Mouse (Mus musculus): ENCODE results near the gene Dicer1. TPM values are rescaled to one million over a fixed set of nuclear protein-coding genes. Genes with fewer than 3 reads are reported as not detected.
"Not testable (repeated sequence)": the region's sequence is repeated elsewhere in the genome, so short reads cannot be mapped to it uniquely, and the experiment has no call there.

The Dicer1 gene
- total RNA-seq, 2 experiments from 2014 or later: 20.5 to 21.6 TPM

DNA sequence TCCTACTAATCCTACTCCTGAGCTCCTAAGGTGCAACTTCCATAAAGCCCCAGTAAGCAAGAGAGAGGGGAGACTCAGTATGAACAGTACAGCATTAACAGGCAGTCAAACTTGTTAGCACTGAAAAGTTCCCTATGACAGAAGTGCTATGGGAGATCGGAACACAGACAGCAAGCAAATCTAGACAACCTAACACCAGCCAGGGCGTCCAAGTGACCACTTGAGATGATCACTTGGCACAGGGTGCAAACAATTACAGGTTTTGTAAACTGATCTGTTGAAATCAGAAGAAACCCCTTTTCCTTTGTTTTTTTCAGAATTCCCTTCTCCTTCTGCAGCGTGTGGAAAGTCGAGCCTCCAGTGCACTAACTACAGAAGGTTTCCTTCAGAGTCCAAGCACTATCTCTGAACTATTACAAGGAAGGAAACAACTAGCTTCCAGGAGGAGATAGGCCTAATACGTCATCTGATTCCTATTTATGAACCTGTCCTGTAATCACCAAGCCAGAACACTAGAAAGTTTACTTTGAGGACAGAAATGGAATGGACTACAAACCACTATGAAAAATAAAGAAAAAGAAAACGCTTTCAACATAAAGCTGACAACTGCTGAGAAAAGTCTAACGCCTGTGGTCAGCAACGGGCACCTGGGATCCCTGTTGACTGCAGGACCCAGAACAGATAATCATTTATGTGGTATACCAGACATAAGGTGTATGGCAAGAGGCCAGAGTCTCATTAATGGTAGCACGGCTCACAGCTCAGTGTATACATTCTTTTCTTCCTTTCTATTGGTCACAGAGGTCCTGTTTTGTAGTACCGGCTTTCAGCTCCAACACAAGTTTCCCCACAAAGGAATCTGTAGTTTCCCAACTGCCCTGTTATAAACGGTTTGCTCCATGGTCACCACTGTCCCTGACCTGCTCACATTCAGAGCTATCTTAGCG is 10.6 kb downstream of the Dicer1 start:
- peak in 1 of 2 experiments; percentile 22 for DNase-seq

DNA sequence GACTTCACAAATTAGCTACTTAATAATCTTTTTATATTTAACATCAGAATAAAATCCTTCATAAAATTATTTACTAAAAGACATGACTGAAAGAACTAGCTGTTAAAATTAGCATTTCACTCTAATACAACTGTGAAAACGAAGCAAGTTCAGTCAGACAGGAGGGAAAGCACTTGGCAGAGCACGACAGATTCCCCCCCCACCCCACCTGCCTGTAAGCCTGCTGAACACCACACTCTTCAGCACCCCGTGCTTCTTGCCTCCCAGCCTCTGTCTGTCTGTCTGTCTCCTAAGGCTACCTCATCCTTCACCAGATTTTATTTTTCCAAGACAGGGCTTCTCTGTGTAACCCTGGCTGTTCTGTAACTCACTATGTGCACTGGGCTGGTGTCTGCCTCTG is 12.8 kb downstream of the Dicer1 start:
- no peak for DNase-seq

DNA sequence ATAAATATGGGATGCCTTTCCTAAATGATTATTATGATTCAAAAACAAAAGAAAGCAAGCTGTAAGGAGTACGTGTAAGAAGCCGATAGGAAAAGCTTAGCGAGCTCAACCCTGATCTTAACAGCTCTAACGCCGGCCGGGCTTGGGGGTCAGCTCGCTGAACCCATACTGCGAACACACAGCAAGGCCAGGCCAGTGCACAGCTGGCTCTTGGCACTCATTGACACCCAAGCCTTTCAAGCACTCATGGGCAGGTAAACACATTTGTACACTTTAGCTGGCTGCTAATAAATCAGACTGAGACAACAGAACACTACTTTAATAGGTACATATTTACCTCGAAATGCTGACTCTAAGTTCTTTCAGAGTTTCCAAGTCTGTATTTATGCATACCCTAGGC is 13.3 kb downstream of the Dicer1 start:
- DNase-seq: no peak

DNA sequence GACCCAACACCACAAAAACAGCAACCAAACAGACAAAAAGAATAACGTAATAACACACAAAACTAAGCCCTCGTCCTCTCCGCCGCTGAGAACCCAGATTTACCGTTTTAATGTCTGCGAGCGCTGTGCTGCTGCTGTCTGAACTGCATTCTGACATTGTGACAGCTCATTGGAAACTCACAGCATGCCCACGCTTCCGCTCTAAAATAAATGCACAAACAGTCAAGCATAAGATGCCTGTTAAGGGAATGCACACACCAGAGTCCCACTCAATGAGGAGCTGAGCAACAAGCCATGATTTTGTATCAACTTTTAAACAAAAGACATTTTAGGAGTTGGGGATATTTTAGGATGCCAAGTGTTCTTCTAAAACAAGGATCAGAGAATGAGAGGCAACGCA is 14.1 kb downstream of the Dicer1 start:
- no peak for DNase-seq

DNA sequence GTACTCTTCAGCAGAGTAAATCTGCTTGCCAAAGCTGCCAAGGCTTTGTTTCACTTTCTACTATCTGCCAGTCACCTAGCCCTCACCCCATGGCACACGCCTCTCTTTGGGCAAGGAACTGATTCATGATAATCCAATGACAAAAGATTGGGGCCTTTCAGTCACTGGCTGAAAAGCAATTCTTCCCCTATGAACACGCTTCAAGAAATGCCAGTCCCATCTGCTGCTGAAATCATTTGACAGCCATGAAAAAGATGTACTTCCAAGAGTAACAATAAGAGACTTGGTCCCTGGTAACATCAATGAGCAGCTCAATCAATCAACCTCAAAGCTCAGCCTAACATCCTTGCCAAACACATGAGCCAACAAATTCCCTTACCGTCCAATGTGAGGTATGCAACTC is 15.8 kb downstream of the Dicer1 start:
- DNase-seq: no peak

DNA sequence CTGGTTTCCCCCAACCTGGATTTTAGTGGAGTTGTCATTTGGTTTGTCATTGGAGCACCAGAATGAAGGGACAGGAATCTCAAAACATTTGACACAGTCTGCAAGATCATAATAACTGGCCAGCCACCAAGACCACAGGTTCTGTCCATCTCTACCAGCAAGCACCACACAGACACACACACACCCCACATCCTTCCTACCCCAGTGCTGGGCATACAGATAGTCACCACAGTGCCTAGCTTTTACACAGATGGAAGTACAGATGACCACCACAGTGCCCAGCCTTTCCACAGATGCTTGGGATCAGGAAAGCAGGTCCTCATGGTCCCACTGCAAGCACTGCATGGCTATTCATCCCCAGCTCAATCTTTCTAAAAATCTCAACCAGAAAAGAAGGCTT is 18.6 kb downstream of the Dicer1 start:
- no peak for DNase-seq

DNA sequence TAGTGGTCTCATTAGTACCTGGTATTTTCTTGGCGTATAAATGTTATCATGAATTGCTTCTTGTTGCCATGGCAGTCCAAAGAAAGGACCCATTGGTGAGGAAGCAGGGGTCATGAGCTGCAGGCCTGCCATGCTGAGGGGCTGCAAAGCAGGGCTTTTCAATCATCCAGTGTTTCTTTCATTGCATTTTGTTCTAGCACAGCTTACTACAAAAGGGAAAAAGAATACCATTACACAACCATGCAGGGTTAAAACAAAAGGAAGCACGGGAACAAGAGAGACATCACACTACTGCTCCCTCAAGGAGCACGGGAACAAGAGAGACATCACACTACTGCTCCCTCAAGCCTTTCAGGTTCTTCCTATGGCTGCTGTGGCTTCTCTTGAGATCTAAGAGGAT is 20.0 kb downstream of the Dicer1 start:
- no peak for DNase-seq

DNA sequence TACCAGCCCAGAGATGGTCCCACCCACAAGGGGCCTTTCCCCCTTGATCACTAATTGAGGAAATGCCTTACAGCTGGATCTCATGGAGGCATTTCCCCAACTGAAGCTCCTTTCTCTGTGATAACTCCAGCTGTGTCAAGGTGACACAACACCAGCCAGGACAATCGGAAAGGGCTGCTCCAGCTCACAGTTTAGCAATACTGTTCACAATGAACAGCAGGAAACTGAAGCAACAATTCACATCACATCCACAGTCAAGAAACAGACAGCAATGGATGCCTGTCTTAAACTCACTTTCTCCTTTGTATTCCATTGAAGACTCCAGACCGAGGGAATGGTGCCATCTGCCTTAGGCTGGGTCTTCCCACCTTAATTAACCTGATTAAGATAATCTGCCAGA is 25.3 kb downstream of the Dicer1 start:
- DNase-seq: not testable (repeated sequence)

DNA sequence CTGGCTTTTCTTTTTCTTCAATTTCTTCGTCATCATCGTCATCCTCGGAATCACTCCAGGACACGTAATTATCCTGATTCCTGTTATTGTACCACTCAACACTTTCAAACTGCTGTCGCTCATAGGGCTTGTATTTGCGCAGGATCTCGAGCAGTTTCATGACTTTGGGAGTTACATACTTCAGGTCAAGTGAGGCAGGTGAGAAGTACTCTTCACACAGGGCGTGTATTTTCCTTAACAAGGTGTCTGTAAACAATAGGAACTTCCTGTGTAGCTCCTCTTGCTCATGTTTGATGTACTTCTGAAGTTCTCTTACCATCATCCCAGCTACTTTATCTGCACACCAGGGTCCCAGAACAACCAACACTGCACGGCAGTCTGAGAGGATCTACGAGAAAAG is 29.7 kb downstream of the Dicer1 start:
- no peak for DNase-seq

DNA sequence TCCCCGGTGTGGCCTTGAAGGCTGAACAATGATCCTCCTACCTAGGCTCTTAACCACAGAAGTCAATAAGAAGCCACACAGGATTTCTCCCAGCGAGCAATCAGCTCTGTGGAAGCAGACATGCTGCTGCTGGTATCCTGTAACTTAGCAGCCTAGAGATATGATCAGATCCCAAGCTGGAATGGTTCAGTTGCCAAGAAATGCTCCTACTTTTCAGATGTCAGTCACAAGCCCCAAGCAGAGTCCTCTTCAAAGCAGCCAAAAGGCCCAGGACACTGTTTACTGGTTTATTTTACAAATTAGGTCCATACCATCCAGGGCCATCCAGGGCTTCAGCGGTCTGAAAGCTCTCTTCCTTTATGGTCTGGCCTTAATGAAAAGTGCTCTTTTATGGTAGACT is 30.7 kb downstream of the Dicer1 start:
- no peak for DNase-seq

DNA sequence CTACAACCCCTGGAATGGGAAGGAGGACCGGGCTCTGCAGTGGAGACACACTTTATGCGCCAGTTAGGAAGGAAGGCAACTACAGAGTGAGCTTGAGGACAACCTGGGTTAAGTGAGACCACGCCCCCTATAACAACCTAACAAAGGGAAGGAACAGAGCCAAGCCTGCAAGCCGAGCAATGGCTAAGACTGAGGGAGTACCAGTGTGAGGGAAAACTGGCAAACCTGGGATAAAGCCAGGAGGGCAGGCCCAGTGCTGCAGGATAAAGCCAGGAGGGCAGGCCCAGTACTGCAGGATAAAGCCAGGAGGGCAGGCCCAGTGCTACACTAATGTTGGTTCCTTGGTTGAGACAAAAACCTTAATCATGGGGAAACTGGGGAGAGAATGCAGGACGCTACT is 32.8 kb downstream of the Dicer1 start:
- DNase-seq: no peak

DNA sequence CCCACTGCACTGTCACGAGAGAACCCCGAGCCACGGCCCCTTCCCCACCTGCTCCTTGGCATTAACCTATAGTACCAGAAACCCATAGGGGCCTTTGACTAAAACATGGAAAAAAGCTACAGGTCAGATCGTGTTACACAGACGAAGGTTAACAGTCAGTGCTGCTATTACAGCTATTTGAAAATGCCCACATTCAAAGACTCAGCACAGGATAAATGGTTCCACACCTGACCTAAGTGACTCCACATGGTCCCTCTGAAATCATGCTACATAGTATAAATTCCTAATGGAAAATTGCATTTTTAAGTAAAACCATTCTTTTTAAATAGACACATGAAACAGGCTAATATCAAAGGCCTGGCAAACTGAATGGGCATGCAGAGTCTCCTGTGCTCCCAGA is 35.3 kb downstream of the Dicer1 start:
- DNase-seq: no peak

DNA sequence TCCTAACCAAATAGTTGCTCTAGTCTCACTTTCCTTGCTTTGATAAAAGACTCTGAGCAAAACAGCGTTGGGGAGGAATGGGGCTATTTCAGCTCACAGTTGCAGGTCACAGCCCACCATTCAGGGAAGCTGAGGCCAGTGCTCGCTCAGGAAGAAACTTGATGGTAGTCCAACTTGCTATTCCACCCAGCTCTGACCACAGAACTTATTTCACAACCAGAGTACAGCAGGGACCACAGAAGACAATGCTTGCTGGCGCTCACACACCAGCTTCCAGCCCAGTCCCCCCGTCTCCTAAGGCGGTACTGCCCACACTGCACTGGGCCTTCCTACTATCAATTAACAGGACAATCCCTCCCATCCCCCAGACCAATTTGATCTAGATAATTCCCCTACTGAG is 36.3 kb downstream of the Dicer1 start:
- no peak for DNase-seq

DNA sequence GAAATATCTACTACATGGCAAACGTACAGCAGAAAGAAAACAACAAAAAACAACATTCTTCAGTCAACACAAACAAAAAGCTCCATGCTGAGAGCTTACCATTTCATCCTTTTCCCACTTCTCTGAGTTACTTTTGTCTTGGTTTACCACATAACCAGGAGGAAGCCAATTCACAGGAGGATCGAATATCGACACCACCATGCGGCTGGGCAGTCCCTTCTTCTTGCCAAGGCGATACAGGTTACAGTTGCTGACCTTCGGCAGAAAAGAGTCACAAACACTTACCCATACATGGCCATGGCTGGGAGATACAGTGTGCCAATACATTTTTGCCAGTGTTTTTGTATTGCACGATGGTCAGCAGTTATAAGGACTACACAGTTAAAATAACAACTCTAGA is 51.5 kb downstream of the Dicer1 start:
- no peak for DNase-seq

DNA sequence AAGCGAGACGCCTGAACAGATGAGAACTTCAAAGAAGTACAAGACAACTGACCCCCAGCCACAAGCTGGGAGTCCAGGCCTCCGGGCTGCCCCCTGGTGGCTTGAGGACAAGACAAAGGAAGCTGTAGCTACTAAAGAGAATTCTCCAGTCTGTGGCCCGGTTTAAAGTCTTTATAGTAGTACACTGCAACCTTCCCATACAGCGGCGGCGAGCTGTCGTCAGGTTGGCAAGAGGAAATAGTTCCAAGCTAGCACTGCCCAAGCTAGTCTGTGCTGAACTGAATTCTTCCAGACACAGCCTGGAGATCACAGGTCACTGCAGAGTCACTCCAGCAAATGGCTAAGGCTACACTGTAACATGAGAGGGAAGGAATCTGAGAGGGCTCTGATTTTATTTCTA is 52.0 kb downstream of the Dicer1 start:
- peak; percentile 29 to 72 for DNase-seq

DNA sequence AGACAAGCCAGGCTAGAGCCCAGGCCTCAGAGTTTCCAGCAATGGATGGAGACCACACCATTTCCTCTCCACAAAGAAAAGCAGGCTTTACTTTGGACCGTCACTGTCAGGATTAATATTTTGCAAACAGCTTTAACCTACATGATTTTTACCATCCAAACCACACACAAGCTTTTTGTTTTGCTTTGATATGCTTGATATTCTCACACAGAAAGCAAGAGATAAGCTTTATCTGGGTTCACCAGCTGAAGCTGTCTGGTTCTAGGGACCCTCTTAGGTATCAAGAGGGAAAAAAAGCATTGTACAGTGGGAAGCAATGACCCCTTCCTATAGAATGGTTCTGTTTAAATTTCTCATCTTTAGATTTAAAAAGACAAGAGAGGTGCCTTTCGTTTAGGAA is 56.2 kb downstream of the Dicer1 start:
- no peak for DNase-seq

DNA sequence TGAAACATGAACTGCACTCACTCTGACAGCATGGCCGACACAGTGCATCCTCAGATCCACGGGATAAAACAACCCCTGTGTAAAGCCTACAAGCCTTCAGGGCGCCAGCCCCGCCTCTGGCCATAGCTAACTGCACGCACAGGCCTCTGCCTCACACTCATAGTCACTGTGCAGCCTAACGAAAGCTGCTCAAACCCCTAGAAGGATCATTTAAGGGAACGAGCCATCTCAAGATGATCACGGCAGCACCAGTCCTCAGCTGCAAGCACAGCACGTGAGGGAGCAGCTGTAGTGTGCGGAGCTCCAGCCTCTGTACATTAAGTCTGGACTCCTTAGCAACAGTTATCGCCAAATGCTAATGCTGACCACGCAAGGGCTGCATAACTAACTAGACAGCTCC is 58.9 kb downstream of the Dicer1 start:
- no peak for DNase-seq

DNA sequence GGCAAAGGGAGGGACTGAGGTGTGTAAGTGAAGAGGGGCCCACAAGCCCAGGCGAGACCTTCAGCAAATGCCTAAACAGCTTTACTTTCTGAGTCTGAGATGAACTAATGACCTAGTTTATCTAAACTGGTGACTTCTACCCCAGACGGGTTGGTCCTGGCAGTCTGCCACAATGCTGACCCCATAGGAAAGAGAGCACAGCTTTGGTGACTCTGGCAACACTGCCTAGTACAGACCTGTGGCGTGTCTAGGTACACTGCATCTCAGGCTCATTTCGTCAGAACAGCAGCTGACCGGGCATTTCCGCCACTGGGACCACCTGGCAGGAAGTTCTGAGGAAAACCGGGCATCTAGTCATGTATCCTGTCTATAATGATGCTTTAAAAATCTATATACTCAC is 61.3 kb downstream of the Dicer1 start:
- no peak for DNase-seq

DNA sequence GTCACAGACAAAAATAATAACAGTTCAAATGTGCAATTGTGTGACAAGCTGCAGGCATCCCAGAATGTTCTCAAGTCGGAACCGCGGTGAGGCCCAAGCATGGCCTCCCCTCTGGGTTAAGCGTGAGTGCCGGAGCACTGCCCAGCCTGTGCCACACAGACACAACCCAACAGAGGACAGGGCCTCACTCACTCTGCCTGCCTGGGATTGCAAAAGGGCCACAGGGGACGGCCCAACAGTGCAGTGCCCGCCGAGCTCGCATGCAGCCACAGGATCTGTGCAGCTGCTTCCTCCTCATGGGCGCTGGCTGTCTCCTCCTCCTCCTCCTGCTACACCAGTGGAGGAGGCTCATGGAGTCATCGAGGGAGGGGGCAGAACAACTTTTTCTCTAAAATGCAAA is 62.9 kb downstream of the Dicer1 start:
- no peak for DNase-seq

DNA sequence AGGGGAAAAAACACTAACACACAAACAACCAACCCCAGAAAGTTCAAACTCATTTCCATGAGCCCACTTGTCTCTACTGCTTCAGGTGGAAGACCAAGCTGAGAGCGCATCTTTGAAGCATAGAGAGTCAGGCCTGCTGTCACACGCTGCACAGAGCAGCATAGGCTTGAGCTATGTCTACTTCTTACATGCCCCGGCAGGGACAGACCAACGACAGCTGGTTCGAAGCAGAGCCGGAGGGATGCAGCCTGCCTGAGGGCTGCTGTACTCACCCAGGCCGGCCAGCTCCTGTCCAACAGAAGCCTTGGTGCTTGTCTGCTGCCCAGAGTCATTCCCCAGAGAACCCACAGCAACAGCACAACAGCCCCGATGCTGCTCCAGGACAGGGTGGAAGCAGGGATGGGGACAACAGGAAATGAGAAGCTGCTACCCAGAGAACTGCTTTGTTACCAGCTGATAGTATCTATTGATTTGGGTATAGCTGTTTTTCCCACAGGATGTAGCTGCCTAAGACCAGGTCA is 67.3 kb downstream of the Dicer1 start:
- DNase-seq: peak in 1 of 2 experiments; percentile 35

DNA sequence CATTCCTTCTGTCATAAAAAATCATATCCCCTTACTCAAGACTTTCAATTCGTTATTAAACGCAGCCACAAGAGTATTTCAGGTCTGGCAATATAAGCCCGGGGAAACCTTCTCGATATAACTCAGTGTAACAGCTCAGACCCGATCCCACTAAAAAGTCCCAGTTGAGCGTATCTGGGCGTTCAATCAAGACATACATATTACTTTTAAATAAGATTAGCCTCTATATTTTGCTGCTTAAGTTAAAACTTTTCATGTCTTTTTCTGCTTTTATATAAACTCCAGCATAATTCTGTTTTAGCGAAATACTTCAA is 72.0 kb downstream of the Dicer1 start:
- no peak for DNase-seq

DNA sequence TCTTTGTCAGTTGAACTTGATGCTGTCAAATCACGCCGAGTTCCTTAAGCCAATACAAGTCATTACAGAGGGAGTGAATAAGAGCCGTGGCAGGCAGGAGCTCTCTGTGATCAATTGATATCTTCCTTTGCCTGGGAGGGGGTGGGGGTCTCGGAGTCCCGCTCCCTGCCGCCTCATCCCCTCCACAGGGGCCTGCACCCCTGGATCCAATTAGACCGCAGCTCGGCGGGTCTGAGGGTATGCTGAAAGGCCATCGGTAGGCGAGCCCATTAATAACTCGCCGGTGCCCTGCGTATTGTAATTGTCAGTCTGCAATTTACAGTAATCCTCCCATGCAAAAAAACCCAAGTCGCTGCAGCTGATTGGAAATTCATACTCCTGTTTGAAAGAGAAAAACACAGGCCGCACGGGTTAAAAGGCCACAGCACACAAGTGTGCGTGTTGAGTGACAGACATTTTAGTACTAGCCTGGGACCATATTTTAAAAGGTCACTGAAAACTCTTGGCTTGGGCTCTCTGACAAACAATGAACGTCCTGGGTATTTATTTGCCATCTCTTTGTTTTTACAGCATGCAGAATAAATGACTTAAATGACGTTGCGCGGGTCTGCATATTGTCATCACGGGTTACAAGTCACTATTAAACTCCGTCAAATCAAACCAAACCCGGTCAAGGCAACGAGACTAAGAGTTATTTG is 72.5 kb downstream of the Dicer1 start:
- DNase-seq: no peak

DNA sequence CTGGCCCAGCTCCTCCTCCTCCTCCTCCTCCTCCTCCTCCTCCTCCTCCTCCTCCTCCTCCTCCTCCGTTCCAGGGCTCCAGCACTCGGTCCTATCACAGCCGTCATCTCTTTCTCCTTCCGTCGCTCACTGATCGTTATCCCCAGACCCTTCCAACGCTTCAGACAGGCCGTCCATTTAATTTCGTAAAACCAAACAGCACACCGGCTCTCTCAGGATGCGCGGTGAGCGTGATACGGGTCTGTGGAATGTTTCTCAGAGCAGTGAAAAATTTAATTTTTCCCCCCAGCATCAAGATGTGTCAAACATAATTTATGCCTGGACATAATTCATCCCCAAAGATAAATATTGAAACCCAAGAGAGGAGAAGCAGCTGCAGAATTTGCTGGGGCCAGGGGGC is 73.3 kb downstream of the Dicer1 start:
- no peak for DNase-seq

Measured in heart, adult 18-20 months (tissue).